Mouse (Mus musculus) heart, postnatal 0 days (tissue): Measurements from ENCODE around the gene Mcl1.
A peak's percentile ranks its signal among the peaks of the same experiment; 100 is the strongest.

Experiments
- CTCF ChIP-seq: IDR thresholded peaks from 2 replicates; pipeline ENCODE4 v1.5.1; 2016; ENCODE audit warnings: antibody characterized with exemption, control low read depth, low read depth
- EP300 ChIP-seq: IDR thresholded peaks from 2 replicates; pipeline ENCODE4 v1.6.1; 2016; ENCODE audit warnings: antibody characterized with exemption, low read depth

DNA sequence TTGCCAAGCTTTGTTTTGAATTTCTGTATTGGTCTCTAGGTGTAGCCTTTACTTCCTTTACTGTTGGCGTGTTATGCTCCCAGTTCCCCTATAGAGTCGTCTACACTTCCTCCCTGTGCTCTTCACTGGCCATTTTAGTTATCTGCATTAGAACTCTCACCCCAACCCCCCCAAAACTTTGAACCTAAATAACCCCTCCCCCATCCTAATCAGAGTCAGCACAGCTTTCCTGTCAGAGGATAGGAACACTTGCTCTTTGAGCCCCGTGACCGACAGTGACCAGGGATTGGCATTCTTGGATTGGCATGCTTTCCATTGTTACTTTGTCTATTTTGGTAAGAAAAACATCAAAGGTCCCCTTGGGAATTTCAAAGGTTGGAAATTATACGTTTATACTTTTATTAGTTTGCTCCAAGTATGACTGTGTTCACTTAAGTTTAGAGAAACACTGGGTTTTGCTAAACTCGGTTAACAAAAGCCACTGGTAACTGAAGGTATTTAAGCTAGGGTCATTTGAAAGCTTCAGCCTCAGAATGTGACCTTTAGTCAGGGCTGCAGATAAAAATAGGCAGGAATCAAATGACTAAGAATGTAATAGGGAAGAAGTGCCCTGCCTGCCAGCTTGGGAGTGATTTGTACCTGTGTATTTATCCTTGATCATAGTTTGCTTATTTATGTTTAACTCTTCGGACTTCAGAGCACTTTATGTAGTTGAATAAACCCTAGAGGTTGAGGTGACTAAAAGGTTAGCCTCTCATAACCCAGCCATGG is 3.5 kb downstream of the Mcl1 start:
- TF ChIP-seq CTCF (no peak), EP300 (peak; percentile 54; the same call in 1 of the 2 replicates)
